Mouse (Mus musculus) hindbrain, embryonic 11.5 days (tissue): ENCODE measurements around the gene Ldb2. TPM values are rescaled to one million over a fixed set of nuclear protein-coding genes. Genes with fewer than 3 reads are reported as not detected.
A peak's percentile ranks its signal among the peaks of the same experiment; 100 is the strongest.

Experiments used
- ATAC-seq: fragments of 200-750 bp; cut with Nextera tagmentation; 2 replicates; pipeline ENCODE4 v1.8.0; 2017; ENCODE audit warnings: mild to moderate bottlenecking, moderate TSS enrichment, moderate library complexity; ENCODE audit not compliant: low FRiP score
- DNase-seq: peaks from one replicate; pipeline ENCODE4 v3.0.0-alpha.2; 2015; ENCODE audit warnings: low spot score
- H3K27ac ChIP-seq: fragments of 300-500 bp; sonication (generic); 2 replicates; pipeline ENCODE4 v1.5.1; 2014; ENCODE audit warnings: mild to moderate bottlenecking, low read depth, low read length
- H3K27me3 ChIP-seq: fragments of 300-500 bp; sonication (generic); 2 replicates; pipeline ENCODE4 v1.6.1; 2014; ENCODE audit warnings: mild to moderate bottlenecking, low read length, moderate library complexity, mixed read lengths; ENCODE audit not compliant: control insufficient read depth, insufficient read depth
- H3K36me3 ChIP-seq: fragments of 300-500 bp; sonication (generic); 2 replicates; pipeline ENCODE4 v1.6.1; 2014; ENCODE audit warnings: mild to moderate bottlenecking, low read length, moderate library complexity, mixed read lengths; ENCODE audit not compliant: control insufficient read depth, insufficient read depth
- H3K4me1 ChIP-seq: fragments of 300-500 bp; sonication (generic); replicated peaks from 2 replicates; pipeline ENCODE4 v1.6.1; 2014; ENCODE audit warnings: low read length, mixed read lengths; ENCODE audit not compliant: control insufficient read depth, insufficient read depth
- H3K4me2 ChIP-seq: fragments of 300-500 bp; sonication (generic); replicated peaks from 2 replicates; pipeline ENCODE4 v1.6.1; 2014; ENCODE audit warnings: mild to moderate bottlenecking, low read depth, low read length
- H3K4me3 ChIP-seq: fragments of 300-500 bp; sonication (generic); 2 replicates; pipeline ENCODE4 v1.5.1; 2014; ENCODE audit warnings: low read depth, low read length
- H3K9ac ChIP-seq: fragments of 300-500 bp; sonication (generic); 2 replicates; pipeline ENCODE4 v1.6.1; 2014; ENCODE audit warnings: low read depth, low read length
- H3K9me3 ChIP-seq: fragments of 300-500 bp; sonication (generic); 2 replicates; pipeline ENCODE4 v1.6.1; 2016; ENCODE audit warnings: low read length; ENCODE audit not compliant: control insufficient read depth
- WGBS: fragments of 180-500 bp; shearing (Covaris S2); extraction: QIAGEN DNeasy Blood & Tissue Kit; methylation state at CpG from one replicate; pipeline ENCODE4 v1.1.7; 2014; 5-methylcytosine and 5-hydroxymethylcytosine counted together
- polyA plus RNA-seq: library from polyadenylated mRNA; unstranded; fragments of >200 nt; fragmentation: Nextera tagmentation; extraction: Ambion mirVana; gene quantifications from 2 replicates; pipeline ENCODE4 v1.2.1, GENCODE M21; 2014

Gene Ldb2
- polyA plus RNA-seq, result 27.2 and 33.6 TPM in 2 replicates

GRCm38 (mm10) chr5:44799053-44799860 is at the start of gene Ldb2:
TSS of gene Ldb2 (minus strand) at chr5:44799680.
- H3K4me1 ChIP-seq, result no peaks in the 10 kb centered on the region
- DNase-seq, result peak; percentile 72

GRCm38 (mm10) chr5:44831287-44831686 is 31.8 kb upstream of the Ldb2 start:
- Histone ChIP-seq H3K27ac (no peak overlapping the region), H3K27me3 (no peaks in the 10 kb centered on the region), H3K4me1 (no peaks in the 10 kb centered on the region), H3K9ac (no peak overlapping the region), H3K36me3 (no peaks in the 10 kb centered on the region), H3K9me3 (no peaks in the 10 kb centered on the region), H3K4me2 (no peak overlapping the region), H3K4me3 (no peak overlapping the region)
- ATAC-seq, result no peak
- whole genome bisulfite sequencing, result 66% methylated on average over 5 of the region's 5 CpGs
- peak; percentile 19 for DNase-seq

More at GRCm38 (mm10) chr5:44799053-44799860, at the start of gene Ldb2:
- Histone ChIP-seq H3K27me3 (no peaks in the 10 kb centered on the region), H3K36me3 (no peaks in the 10 kb centered on the region), H3K9ac (peak within 1 kb of the TSS; percentile 51), H3K27ac (no peak within 1 kb of the TSS), H3K9me3 (no peaks in the 10 kb centered on the region), H3K4me3 (peak within 1 kb of the TSS; percentile 34), H3K4me2 (peak within 1 kb of the TSS; percentile 54)
- peak; percentile 93 for ATAC-seq
- under 1% methylated on average over 18 of the region's 19 CpGs for WGBS

GRCm38 (mm10) chr5:44815506-44815905 is 16.0 kb upstream of the Ldb2 start:
- ATAC-seq (no peak), DNase-seq (no peak)
- Histone ChIP-seq H3K27ac (no peak overlapping the region), H3K27me3 (no peaks in the 10 kb centered on the region), H3K9ac (no peak overlapping the region), H3K4me1 (no peaks in the 10 kb centered on the region), H3K36me3 (no peaks in the 10 kb centered on the region), H3K4me3 (no peak overlapping the region), H3K4me2 (no peak overlapping the region), H3K9me3 (no peaks in the 10 kb centered on the region)
- whole genome bisulfite sequencing, result 85% methylated on average over 1 of the region's 1 CpGs

GRCm38 (mm10) chr5:44805960-44806359 is 6.5 kb upstream of the Ldb2 start:
- no peak overlapping the region for H3K27ac ChIP-seq
- H3K36me3 ChIP-seq, result no peaks in the 10 kb centered on the region
- no peak overlapping the region for H3K4me3 ChIP-seq
- no peak overlapping the region for H3K9ac ChIP-seq
- H3K27me3 ChIP-seq, result no peaks in the 10 kb centered on the region
- no peak for ATAC-seq
- no peak overlapping the region for H3K4me2 ChIP-seq
- no peaks in the 10 kb centered on the region for H3K9me3 ChIP-seq
- no peak for DNase-seq
- H3K4me1 ChIP-seq, result no peaks in the 10 kb centered on the region
- 71% methylated on average over 2 of the region's 2 CpGs for WGBS

GRCm38 (mm10) chr5:44801100-44801499 is 1.6 kb upstream of the Ldb2 start:
- Histone ChIP-seq H3K4me2 (no peak overlapping the region), H3K4me1 (no peaks in the 10 kb centered on the region), H3K9ac (no peak overlapping the region), H3K36me3 (no peaks in the 10 kb centered on the region), H3K27ac (no peak overlapping the region), H3K9me3 (no peaks in the 10 kb centered on the region), H3K4me3 (no peak overlapping the region), H3K27me3 (no peaks in the 10 kb centered on the region)
- 30% methylated on average over 3 of the region's 3 CpGs for WGBS
- DNase-seq (peak; percentile 10), ATAC-seq (no peak)

GRCm38 (mm10) chr5:44799861-44800260 is 381 bp upstream of the Ldb2 start:
- WGBS, result 10% methylated on average over 2 of the region's 2 CpGs

GRCm38 (mm10) chr5:44798493-44798892 is 987 bp downstream of the Ldb2 start:
- Histone ChIP-seq H3K4me3 (peak overlapping the region; percentile 34), H3K9ac (no peak overlapping the region), H3K4me1 (no peaks in the 10 kb centered on the region), H3K9me3 (no peaks in the 10 kb centered on the region), H3K36me3 (no peaks in the 10 kb centered on the region), H3K27me3 (no peaks in the 10 kb centered on the region), H3K4me2 (peak overlapping the region; percentile 54; the same call in 1 of the 2 replicates), H3K27ac (no peak overlapping the region)
- DNase-seq (peak; percentile 17), ATAC-seq (no peak)
- WGBS, result 3% methylated on average over 3 of the region's 3 CpGs

More at GRCm38 (mm10) chr5:44799861-44800260, 381 bp upstream of the Ldb2 start:
- no peaks in the 10 kb centered on the region for H3K9me3 ChIP-seq
- H3K4me1 ChIP-seq, result no peaks in the 10 kb centered on the region
- peak overlapping the region; percentile 54 for H3K4me2 ChIP-seq
- H3K36me3 ChIP-seq, result no peaks in the 10 kb centered on the region
- no peak overlapping the region for H3K9ac ChIP-seq
- peak; percentile 63 for ATAC-seq
- H3K4me3 ChIP-seq, result peak overlapping the region; percentile 34; the same call in 1 of the 2 replicates
- no peak overlapping the region for H3K27ac ChIP-seq
- no peaks in the 10 kb centered on the region for H3K27me3 ChIP-seq
- no peak for DNase-seq

- Histone ChIP-seq H3K4me2 (peak overlapping the region; percentile 54; the same call in 1 of the 2 replicates), H3K27me3 (no peaks in the 10 kb centered on the region), H3K9me3 (no peaks in the 10 kb centered on the region), H3K4me3 (peak overlapping the region; percentile 34), H3K36me3 (no peaks in the 10 kb centered on the region), H3K9ac (no peak overlapping the region), H3K4me1 (no peaks in the 10 kb centered on the region), H3K27ac (no peak overlapping the region)
- no peak for ATAC-seq
- WGBS, result 13% methylated on average over 2 of the region's 2 CpGs
- peak; percentile 6 for DNase-seq
Measured at GRCm38 (mm10) chr5:44798056-44798455, 1.4 kb downstream of the Ldb2 start.

GRCm38 (mm10) chr5:44784591-44784990 is 14.9 kb downstream of the Ldb2 start:
- 83% methylated on average over 3 of the region's 3 CpGs for WGBS
- DNase-seq, result no peak
- no peak overlapping the region for H3K4me2 ChIP-seq

More at GRCm38 (mm10) chr5:44784591-44784990, 14.9 kb downstream of the Ldb2 start:
- no peak for ATAC-seq
- H3K9ac ChIP-seq, result no peak overlapping the region
- H3K36me3 ChIP-seq, result no peaks in the 10 kb centered on the region
- H3K4me3 ChIP-seq, result no peak overlapping the region
- no peak overlapping the region for H3K27ac ChIP-seq
- no peaks in the 10 kb centered on the region for H3K9me3 ChIP-seq
- H3K4me1 ChIP-seq, result no peaks in the 10 kb centered on the region
- no peaks in the 10 kb centered on the region for H3K27me3 ChIP-seq
